Mouse (Mus musculus) cerebellum, adult 18-20 months (tissue): ENCODE results near the gene Bcor.

Source experiments
- DNase-seq, 2 experiments: peaks; one replicate each; pipeline ENCODE4 v3.0.0; 2021

Bcor gene

DNA sequence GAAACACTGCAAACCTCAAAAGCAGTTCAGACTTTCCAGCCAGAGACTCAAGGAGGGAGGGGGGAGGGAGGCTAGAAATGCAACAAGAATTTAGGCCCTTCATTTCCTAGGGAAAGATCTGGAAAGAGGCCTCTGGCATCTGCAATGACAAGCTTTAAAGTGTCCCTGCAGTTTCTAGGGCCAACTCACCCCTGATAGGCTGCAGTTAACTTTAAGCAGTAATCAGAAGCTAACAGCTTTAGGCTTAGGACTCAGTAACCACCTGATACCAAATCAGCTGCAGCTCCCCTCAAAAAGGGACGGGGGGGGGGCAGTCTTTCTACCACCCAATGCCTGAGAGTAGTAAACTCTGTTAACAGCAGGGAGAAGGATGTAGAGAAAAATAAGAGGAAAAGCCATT lies 156.6 kb downstream of the Bcor start:
- no peak for DNase-seq

DNA sequence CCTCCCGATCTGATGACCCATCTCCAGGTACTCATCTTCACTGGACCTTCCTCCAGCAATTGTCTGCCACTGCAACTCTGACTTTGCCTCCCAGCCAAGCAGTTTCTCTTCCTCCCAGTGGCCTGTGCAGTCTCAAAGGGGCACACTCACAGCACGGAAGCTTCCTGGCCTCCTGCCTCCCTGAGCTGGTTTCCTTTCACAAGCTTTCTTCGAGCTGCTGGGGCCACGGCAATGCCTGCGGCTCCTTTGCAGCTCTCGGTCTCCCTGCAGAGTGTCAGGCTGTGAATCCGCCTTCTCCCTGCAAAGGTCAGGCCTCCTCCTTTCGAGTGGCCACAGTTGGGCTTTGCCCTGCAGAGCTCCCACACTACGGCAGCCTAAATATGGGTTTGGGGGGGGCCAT lies 157.0 kb downstream of the Bcor start:
- no peak for DNase-seq

DNA sequence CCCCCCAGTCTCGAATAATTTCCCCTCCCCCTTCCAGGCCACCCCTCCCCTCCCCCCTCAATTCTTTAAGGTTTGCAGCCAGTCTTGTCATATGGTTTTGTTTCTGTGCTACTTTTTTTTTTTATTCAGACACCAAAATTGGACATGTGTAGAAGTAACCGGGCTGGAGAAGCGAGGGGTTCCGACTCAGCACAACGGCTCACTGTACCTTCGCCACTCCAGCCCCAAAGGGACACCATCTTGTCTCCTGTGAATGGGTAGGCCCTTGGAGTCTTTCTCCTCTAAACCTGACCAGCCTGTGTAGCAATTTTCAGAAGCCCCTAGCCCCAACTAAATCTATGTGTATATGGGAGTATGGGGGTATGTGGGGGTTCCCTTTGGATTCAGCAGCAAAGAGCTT lies 157.6 kb downstream of the Bcor start:
- no peak for DNase-seq

DNA sequence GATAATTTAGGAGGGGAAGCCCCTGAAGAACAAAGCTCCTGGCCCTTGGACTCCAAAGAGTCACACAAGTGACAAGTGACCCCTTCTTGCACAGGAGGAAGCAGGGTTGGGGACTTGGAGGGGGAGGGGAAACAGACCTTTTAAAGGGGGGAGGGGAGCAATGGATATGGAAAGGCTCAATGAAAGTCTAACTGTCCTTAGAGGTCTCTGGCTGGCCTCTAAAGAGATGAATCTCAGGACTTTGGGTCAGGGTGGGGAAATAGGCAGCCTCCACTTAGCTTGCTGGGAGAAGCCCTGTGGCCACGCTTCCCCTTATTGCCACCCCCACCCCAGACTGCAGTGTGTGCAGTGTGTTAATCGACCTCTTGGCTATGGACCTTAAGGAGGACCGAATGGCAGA lies 158.2 kb downstream of the Bcor start:
- DNase-seq, result no peak

DNA sequence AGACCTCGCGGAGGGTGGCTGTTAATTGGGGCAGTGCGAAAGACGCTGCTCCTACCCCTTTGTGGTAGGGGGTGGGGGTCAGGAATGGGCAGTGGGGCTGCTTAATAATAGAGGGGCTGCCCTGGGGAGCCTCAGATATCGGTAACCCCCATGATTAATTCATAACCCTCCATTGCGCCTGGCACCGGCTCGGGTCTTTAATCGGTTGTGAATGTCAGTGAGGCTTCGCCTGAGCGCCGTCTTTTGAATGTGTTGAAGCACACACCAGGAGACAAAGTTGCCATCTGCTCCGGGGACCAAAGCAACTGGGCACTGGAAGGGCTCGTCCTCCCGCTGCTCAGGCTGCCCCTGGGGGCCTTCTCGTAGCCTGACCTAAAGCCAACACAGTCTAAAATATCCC lies 158.8 kb downstream of the Bcor start:
- peak in 1 of 2 experiments; percentile 18 for DNase-seq

DNA sequence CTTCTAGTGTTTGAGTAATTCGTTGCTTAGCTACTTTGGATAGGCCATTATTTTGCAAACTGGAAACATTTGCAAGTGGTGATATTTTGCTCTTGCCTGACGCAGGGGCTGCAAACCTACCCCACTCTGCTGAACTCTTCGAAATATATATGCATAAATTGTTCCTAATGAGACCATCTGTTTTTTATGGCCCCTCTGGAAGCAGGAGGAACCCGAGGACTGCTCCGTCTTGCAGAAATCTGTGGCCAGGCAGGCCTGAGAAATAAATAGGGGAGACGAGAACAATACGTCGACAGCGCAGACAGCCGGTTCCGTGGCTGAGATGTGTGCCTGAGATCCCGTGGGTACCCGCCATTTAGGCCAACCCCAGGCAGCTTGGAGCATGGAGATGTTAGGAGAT lies 159.5 kb downstream of the Bcor start:
- DNase-seq, result no peak

DNA sequence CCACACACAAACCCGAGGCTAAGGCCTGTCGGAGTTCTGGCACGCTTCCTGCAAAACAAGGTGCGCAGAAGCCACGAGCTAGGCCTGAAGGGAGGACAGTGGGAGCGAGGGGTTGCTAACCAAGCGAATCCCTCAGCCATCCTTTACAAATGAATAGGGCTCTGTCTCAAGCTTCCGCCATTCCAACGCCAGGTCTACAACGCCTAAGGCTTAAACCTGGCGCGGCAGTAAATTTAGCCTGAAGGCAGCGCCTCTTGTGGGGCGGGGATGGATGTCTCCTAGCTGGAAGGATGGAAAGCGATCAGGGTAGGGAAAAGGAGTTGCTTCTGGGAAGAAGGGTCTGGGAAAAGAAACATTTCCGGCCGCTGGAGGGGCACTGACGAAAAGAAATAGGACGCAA lies 160.2 kb downstream of the Bcor start:
- DNase-seq, result no peak

DNA sequence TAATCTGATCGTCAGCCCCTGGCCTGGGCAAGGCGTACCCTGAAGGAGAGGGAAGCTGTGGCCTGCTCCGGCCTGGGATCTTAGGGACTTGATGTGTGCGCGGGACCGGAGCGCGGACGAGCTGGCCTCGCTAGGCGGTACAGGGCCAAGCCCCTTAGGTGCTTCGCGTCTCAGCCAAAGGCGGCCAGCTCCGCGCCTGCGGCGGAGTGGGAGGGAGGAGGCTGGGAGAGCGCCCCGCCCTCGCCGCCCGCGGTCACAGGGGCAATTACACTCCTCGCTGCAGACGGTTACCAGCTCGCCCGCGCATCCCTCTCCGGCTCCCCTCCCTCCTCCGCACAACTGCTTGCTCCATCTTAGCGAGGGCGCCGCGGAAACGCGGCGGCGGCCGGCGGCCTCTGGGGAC lies 161.2 kb downstream of the Bcor start:
- DNase-seq, result peak; percentile 40 to 56

DNA sequence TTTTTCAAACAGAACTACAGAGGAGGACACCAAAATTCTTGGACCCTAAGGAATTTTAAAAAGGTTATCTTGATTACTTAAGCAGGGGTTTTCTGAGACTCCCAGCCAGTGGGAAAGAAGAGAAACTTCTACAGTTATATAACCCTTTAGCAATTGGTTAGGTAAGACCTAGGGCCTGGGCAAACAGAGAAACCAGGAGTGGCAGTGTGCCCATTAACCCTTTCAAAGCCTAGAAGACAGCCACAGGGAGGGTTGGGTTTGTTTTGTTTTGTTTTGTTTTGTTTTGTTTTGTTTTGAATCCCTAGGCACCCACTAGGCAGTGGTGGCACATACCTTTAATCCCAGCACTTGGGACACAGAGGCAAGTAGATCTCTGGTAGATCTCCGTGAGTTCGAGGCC lies 163.3 kb downstream of the Bcor start:
- no peak for DNase-seq

DNA sequence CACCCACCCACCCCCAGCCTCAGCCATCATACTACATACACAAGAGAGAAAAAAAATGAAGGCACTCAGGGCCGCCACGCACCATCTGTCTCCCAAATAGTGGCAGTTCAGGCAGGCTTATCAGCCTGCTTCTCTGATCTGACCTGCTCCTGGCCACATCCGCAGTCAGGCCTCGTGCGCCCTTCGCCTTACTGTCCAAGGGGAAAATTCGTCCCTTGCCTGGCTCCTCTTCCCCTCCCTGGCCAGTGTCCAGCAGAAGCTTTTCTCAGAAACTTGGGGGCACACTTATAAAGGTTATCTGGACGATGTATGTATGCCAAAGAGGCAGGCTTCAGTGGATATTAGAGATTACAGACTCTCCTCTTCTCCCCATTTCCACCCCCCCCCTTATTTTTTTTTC lies 163.7 kb downstream of the Bcor start:
- no peak for DNase-seq

DNA sequence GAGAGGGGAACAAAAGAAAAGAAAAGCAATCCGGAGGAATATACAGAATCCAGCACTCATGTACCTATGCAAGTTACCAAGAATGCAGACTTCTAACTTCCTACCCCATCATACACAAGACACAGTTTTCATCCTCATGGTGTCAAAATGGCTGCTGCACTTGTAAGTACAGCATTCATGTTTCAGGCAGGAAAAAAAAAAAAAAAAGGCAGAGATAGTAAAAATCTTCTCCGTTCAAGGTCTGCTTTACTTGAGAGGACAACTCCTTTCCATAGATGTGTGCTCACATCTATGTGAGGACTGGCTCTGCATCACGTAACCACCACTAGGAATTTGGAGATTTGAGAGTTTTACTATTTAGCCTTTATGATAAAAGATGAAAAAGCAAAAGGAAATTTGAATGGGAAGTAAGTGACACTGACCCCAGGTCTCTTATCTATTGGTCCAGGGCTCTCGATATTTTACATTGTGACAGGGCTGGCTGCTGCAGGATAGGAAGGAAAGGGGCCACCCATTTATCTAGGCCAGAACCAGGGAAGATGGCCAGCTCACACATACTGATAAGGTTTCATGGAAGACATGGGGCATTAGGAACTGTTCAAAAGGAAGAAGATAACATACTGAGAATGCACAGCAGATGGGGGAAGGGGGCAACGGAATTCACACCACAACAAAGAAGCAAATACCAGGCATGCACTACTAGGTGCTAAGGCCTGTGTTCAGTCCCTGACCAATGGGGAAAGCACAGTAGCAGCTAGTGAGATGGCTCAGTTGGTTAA lies 166.3 kb downstream of the Bcor start:
- DNase-seq, result no peak

DNA sequence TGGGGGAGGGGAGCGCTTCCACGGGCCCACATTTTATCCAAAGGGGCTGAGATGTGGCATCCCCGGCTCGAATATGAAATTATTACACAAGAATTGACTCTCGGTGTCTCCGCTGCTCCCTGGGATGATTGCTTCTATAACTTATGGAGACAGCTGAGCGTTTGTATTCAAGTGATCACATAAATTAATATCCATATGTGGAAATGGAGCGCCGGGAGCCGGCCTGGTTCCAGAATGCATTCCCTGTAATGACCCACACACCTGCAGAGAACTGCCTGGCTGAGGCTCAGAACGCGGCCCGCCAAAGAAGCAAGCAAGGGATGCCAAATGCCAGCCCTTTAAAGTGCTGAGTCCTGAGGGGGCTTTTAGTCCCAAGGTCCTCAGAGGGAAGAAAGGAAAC lies 170.7 kb downstream of the Bcor start:
- no peak for DNase-seq

DNA sequence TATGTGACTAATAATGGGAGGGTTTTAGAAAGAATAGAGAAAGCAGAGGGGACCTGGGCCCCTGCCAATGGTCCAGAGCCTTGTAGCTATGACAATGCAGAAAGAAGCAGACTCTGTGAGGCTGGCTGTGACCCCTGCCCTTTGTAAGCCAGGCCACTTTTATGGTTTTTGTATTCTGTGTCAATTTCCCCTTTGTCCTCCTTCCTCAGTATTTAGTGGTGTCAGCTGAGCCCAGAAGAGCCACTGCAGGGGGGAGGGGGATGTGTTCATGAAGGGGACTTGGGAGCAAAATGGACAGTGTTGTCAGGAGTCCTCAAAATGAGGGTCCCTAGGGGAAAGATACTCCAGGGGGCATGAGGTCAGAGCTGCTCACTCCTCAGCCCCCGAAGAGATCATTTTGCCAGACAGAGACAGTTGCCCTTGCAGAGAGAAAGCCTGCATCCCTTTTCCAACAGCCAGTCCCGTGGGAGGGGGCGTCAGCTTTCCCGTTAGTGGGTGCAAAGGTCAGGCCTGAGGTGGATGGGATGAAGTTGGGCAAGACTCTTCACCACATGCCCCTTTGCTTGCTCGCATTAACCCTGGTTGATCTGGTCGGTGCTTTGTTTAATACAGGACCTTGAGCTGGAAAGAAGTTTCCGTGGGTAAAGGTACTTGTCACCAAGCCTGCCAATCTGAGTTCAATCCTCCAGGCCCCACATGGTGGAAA lies 171.8 kb downstream of the Bcor start:
- no peak for DNase-seq

DNA sequence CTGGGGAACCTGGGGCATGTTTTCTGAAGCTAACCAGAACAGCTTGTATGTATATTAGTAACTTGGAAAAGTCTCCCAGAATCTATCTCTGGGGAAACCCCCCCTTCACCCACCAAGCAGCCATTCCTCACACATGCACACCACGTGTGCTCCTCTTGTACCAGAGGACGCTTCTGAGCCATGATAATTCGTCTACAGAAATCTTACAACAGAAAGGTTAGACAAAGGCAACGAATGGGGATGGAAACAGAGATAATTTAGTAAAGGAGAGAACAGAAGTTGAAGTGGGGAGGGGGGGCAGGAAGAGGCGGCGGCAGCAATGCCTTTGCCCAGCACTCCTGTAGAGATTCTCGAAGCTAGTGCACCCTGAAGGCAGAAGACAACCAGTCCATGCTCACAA lies 172.6 kb downstream of the Bcor start:
- DNase-seq, result no peak
